ENCODE assay signal across 9 mouse cellular contexts in the genomic region with DNA sequence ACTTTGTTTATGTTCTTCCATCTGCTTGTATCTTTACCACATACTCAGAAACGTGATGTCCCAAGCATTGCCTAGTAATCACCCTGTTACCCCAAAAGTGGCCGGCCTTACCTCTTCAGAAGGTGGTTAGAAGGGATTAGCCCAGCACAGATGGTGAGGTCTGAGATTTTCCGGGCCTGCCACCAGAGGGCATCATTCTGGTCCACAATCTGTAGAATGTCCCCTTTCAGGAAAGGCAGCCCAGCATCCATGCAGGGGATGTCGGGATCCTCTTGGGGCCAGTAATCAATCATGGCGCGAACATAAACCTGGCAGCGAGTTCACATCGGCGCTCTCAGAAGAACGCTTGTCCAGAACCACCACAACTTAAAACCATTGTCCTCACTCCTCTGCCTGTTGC. TPM values are rescaled to one million over a fixed set of nuclear protein-coding genes. Genes with fewer than 3 reads are reported as not detected.
A peak's percentile ranks its signal among the peaks of the same experiment; 100 is the strongest.
DNase-seq lines count a peak whose midpoint lies in the region; ATAC-seq lines count a peak whose summit lies in the region.
"Had no signal": no experiment of that assay in that cellular context is flagged by ENCODE, and none has a peak within 500 bp of the region (broad histone marks: within the 10 kb centered on the region; RNA-seq: fewer than 3 reads in every experiment).

No protein-coding gene starts in this region.

- no peak overlapping the region for H3K27ac ChIP-seq in intestine, embryonic 16.5 days (ENCODE audit: low read length)

- H3K4me3 ChIP-seq in intestine, embryonic 16.5 days (ENCODE audit: low read length), result no peak overlapping the region

- H3K9ac ChIP-seq in intestine, embryonic 16.5 days (ENCODE audit: low read depth, low read length), result no peak overlapping the region

- no peak overlapping the region for H3K4me2 ChIP-seq in intestine, embryonic 16.5 days (ENCODE audit: low read depth, low read length)

- H3K4me1 ChIP-seq in intestine, embryonic 16.5 days (ENCODE audit: control insufficient read depth, insufficient read depth, low read length), result no peaks in the 10 kb centered on the region

- no peaks in the 10 kb centered on the region for H3K27me3 ChIP-seq in intestine, embryonic 16.5 days (replicated peaks; ENCODE audit: control insufficient read depth, insufficient read depth, low read length)

- H3K36me3 ChIP-seq in intestine, embryonic 16.5 days (ENCODE audit: control insufficient read depth, insufficient read depth, low read length), result no peaks in the 10 kb centered on the region

- no peak for ATAC-seq in erythroid progenitor cell, adult 5-6 weeks (replicated peaks; ENCODE audit: low FRiP score, poor library complexity, severe bottlenecking)
- ATAC-seq in intestine, embryonic 16.5 days, result no peak

- 74% methylated on average over 10 of the region's 10 CpGs for WGBS in intestine, embryonic 16.5 days

- intact Hi-C loops in heart, postnatal 25 days (cut with DNase I), result loop anchor here (2.0 to 5.0 kb wide), 2 partner anchors 94 to 132 kb away; no protein-coding TSS in a partner anchor

- peaks cover 3% of the 10 kb centered on the region; the same call in 1 of the 2 replicates for H3K9me3 ChIP-seq in intestine, embryonic 16.5 days (ENCODE audit: control insufficient read depth, low read length)

- DNase-seq in heart, adult 18-20 months, result peak; percentile 11 to 20
- no peak for DNase-seq in heart, postnatal 25 days (ENCODE audit: low spot score)
- peak; percentile 54 for DNase-seq in A20 (ENCODE audit: low read depth, low spot score)
- DNase-seq in adrenal gland, adult 2 months, result peak; percentile 28
- peak; percentile 54 for DNase-seq in induced T-regulatory cell, adult 2 months (ENCODE audit: low read depth)
- peak; percentile 5 to 6 for DNase-seq in spleen, postnatal 36 days (ENCODE audit: low spot score in 2 of 2)

RNA-seq across cellular contexts. Expression of a gene that starts 18.6 kb away (rescaled TPM):
- under 1 TPM; 0.10 to 0.15 TPM for total RNA-seq in heart, adult 18-20 months (2021)
- total RNA-seq in heart, postnatal 25 days (2021), result under 1 TPM; 0.08 to 0.23 TPM
- under 1 TPM in 1 of 2 experiments, not detected in 1; 0.37 TPM for total RNA-seq in adrenal gland, adult 2 months (2021)
- 0.51 and 0.62 TPM in 2 replicates for polyA plus RNA-seq in adrenal gland, adult 2 months (2012; rRNA removed)
- 1.7 and 4.0 TPM in 2 replicates for total RNA-seq in erythroid progenitor cell, adult 5-6 weeks (2015; ENCODE audit: low replicate concordance)
- 1.9 TPM in 1 of 2 replicates, not detected in the other for total RNA-seq in erythroid progenitor cell, adult 5-6 weeks (2017; ENCODE audit: low replicate concordance)
- 0.72 and 0.77 TPM in 2 replicates for polyA plus RNA-seq in intestine, embryonic 16.5 days (2015; fragmentation: Nextera tagmentation; extraction: Ambion mirVana)

RNA-seq across cellular contexts. Expression of a gene that starts 24.3 kb away (rescaled TPM):
- total RNA-seq in heart, adult 18-20 months (2021), result 1 to 10 TPM; 3.6 to 4.6 TPM
- total RNA-seq in heart, postnatal 25 days (2021), result 1 to 10 TPM; 3.8 to 4.0 TPM
- total RNA-seq in adrenal gland, adult 2 months (2021), result 10 to 100 TPM; 18.1 to 25.8 TPM
- 1.8 and 2.1 TPM in 2 replicates for polyA plus RNA-seq in adrenal gland, adult 2 months (2012; rRNA removed)
- total RNA-seq in erythroid progenitor cell, adult 5-6 weeks (2015; ENCODE audit: low replicate concordance), result 2.5 TPM in 1 of 2 replicates, not detected in the other
- 0.26 TPM in 1 of 2 replicates, not detected in the other for total RNA-seq in erythroid progenitor cell, adult 5-6 weeks (2017; ENCODE audit: low replicate concordance)
- 30.8 and 34.0 TPM in 2 replicates for polyA plus RNA-seq in intestine, embryonic 16.5 days (2015; fragmentation: Nextera tagmentation; extraction: Ambion mirVana)

RNA-seq across cellular contexts. Expression of a gene that starts 49.8 kb away (rescaled TPM):
- total RNA-seq in heart, adult 18-20 months (2021), result not detected
- not detected for total RNA-seq in heart, postnatal 25 days (2021)
- total RNA-seq in adrenal gland, adult 2 months (2021), result not detected
- not detected in 2 replicates for polyA plus RNA-seq in adrenal gland, adult 2 months (2012; rRNA removed)
- total RNA-seq in erythroid progenitor cell, adult 5-6 weeks (2015; ENCODE audit: low replicate concordance), result not detected in 2 replicates
- not detected in 2 replicates for total RNA-seq in erythroid progenitor cell, adult 5-6 weeks (2017; ENCODE audit: low replicate concordance)
- polyA plus RNA-seq in intestine, embryonic 16.5 days (2015; fragmentation: Nextera tagmentation; extraction: Ambion mirVana), result not detected in 2 replicates
- polyA plus RNA-seq: limb, embryonic 14.5 days had no signal
